Mouse (Mus musculus): ENCODE measurements around the gene Zfp846.

Zfp846 gene

GRCm38 (mm10) chr9:20638552-20638951, 57.5 kb downstream of the Zfp846 start:
- no peak for DNase-seq

- no peak for DNase-seq
These were observed 58.4 kb downstream of the Zfp846 start for GRCm38 (mm10) chr9:20639486-20639885.

GRCm38 (mm10) chr9:20641501-20641900, 60.4 kb downstream of the Zfp846 start:
- no peak for DNase-seq

GRCm38 (mm10) chr9:20642101-20642895, 61.2 kb downstream of the Zfp846 start, which contains the start of gene Ubl5:
Gene Ubl5, plus strand, starts transcription at chr9:20642878.
- DNase-seq = peak; percentile 86 to 95

GRCm38 (mm10) chr9:20642896-20643466, 61.9 kb downstream of the Zfp846 start:
- peak; percentile 92 to 93 for DNase-seq

GRCm38 (mm10) chr9:20643781-20644180, 62.7 kb downstream of the Zfp846 start:
- no peak for DNase-seq

GRCm38 (mm10) chr9:20644360-20645081, 63.4 kb downstream of the Zfp846 start, which contains the start of gene Fbxl12:
Gene Fbxl12, minus strand, starts transcription at chr9:20644767.
- peak; percentile 80 to 81 for DNase-seq

- peak; percentile 13 to 22 for DNase-seq
These were observed 64.0 kb downstream of the Zfp846 start for GRCm38 (mm10) chr9:20645121-20645520.

- DNase-seq = peak; percentile 98 to 100
These were observed 70.6 kb downstream of the Zfp846 start, which contains the start of gene Pin1 for GRCm38 (mm10) chr9:20651602-20652259. Gene Pin1, plus strand, starts transcription at chr9:20652095.

GRCm38 (mm10) chr9:20652260-20652658, 71.2 kb downstream of the Zfp846 start:
- DNase-seq = no peak

- no peak for DNase-seq
These were observed 72.8 kb downstream of the Zfp846 start for GRCm38 (mm10) chr9:20653859-20654258.

Measured in lung, postnatal 4 days (tissue).